Mouse (Mus musculus): ENCODE data around the gene Hoxd3. TPM values are rescaled to one million over a fixed set of nuclear protein-coding genes. Genes with fewer than 3 reads are reported as not detected.

The Hoxd3 gene
- polyA plus RNA-seq, 1 experiment, result 0.54 TPM

- no peak overlapping the region for H3K4me3 ChIP-seq (ENCODE audit: control insufficient read depth, insufficient read depth, low read length)
- peak; percentile 21 for DNase-seq
- WGBS, result 3% methylated on average over 47 of the region's 47 CpGs
- no peak for TF ChIP-seq CTCF (IDR thresholded peaks at IDR 0.05; ENCODE audit: borderline replicate concordance, control insufficient read depth, extremely low read depth, insufficient read depth, low read length, poor library complexity)
- H3K27me3 ChIP-seq (ENCODE audit: control insufficient read depth, insufficient read depth, low read length), result peaks cover 23% of the 10 kb centered on the region; the same call in 1 of the 2 replicates
- H3K36me3 ChIP-seq (ENCODE audit: control insufficient read depth, insufficient read depth, low read length), result no peaks in the 10 kb centered on the region
- H3K27ac ChIP-seq (ENCODE audit: control insufficient read depth, insufficient read depth, low read length), result no peak overlapping the region
- H3K4me1 ChIP-seq (replicated peaks; ENCODE audit: control insufficient read depth, insufficient read depth, low read length), result no peaks in the 10 kb centered on the region; the same call in 1 of the 2 replicates
Observed at GRCm38 (mm10) chr2:74749337-74750121, 37.8 kb downstream of the Hoxd3 start.

DNA sequence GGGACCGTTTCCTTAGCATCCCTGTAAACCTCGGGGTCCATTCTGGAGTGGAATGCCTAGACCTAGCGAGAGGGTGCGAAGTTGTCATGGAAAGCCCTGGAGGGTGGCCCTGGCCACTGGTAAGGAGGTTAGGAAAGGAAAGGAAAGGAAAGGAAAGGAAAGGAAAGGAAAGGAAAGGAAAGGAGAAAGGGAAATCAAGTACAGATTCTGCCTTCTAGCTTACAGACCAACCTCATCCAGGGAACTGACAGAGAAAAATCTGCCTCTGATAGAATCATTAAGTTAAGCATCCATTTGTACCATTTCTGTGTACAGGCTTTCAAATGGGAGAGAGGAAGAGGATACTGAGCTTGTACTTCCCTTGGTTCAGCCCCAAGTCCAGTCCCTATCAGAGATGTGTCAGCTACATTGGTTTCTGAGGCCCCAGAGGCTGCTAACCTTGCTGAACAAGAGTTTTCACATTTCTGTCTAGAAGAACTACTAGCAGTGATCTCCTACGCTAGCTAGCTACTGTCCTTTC lies 39.1 kb downstream of the Hoxd3 start:
- peaks cover 19% of the 10 kb centered on the region; the same call in 1 of the 2 replicates for H3K27me3 ChIP-seq (ENCODE audit: control insufficient read depth, insufficient read depth, low read length)
- H3K4me3 ChIP-seq (ENCODE audit: control insufficient read depth, insufficient read depth, low read length), result no peak overlapping the region
- no peaks in the 10 kb centered on the region; the same call in 1 of the 2 replicates for H3K4me1 ChIP-seq (replicated peaks; ENCODE audit: control insufficient read depth, insufficient read depth, low read length)
- no peaks in the 10 kb centered on the region for H3K36me3 ChIP-seq (ENCODE audit: control insufficient read depth, insufficient read depth, low read length)
- no peak overlapping the region for H3K27ac ChIP-seq (ENCODE audit: control insufficient read depth, insufficient read depth, low read length)
- TF ChIP-seq POLR2A (IDR thresholded peaks at IDR 0.05; ENCODE audit: control insufficient read depth, extremely low read depth, insufficient read depth, low read length, poor library complexity), result no peak
- no peak for TF ChIP-seq CTCF (IDR thresholded peaks at IDR 0.05; ENCODE audit: borderline replicate concordance, control insufficient read depth, extremely low read depth, insufficient read depth, low read length, poor library complexity)
- 64% methylated on average over 5 of the region's 5 CpGs for WGBS
- DNase-seq, result no peak

DNA sequence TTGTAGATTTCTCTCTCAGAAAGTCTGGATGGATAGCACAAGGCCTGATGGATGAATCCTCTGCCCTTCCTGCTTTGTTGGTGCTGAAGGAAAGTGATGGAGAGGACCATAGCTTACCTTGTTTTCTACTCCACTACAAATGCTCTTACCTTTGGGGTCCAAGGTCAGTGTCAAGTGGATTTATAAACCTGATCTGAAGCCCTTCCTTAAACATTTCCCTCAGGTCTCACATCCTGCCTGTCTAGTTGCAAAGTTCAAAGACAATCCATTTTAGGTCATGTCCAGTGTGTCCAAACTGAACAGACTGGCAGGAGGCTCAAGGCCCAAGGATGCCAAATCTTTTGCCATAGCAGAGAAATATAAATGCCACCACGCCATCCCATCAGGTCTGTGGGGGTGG lies 40.1 kb downstream of the Hoxd3 start:
- Histone ChIP-seq H3K27ac (ENCODE audit: control insufficient read depth, insufficient read depth, low read length) (no peak overlapping the region), H3K4me3 (ENCODE audit: control insufficient read depth, insufficient read depth, low read length) (no peak overlapping the region), H3K36me3 (ENCODE audit: control insufficient read depth, insufficient read depth, low read length) (no peaks in the 10 kb centered on the region), H3K4me1 (replicated peaks; ENCODE audit: control insufficient read depth, insufficient read depth, low read length) (no peaks in the 10 kb centered on the region; the same call in 1 of the 2 replicates), H3K27me3 (ENCODE audit: control insufficient read depth, insufficient read depth, low read length) (peaks cover 14% of the 10 kb centered on the region; the same call in 1 of the 2 replicates)
- DNase-seq, result no peak
- no peak for TF ChIP-seq CTCF (IDR thresholded peaks at IDR 0.05; ENCODE audit: borderline replicate concordance, control insufficient read depth, extremely low read depth, insufficient read depth, low read length, poor library complexity)
- no peak for TF ChIP-seq POLR2A (IDR thresholded peaks at IDR 0.05; ENCODE audit: control insufficient read depth, extremely low read depth, insufficient read depth, low read length, poor library complexity)
- 90% methylated on average over 1 of the region's 1 CpGs for WGBS

DNA sequence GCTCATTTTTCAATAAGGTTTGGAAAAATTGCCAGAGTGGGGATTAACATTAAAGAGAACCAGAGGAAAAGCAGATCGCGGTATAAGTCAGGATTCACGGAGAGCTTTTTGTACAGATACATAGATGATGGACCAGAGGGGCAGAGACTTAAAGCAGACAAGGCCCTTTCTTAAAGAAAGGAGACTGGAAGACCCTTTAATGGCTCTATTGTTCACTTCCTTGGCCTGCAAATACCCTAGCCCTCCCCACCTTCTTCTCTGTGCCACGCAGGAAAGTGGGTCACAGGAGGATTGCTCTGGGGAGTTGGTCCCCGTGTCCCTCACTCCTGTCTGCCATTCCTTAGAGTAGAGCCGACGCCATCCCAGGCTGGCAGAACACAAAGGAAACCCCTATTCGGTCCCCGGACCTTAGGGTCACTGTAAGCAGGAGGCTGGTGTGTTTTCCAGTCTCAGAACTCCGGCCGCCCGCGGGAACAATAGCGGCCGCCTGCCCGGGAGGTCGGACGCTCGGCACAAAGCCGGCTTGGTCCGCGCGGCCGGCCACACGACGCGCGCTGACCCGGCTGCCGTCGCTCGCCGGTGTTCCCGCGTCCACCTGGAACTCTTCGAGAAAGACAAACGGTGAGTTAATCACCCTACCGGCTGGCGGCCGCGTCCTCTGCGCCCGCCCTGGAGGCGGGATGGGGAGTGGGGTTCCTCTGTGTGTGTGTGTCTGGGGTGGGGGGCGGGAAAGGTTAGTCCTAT lies 40.9 kb downstream of the Hoxd3 start:
- peaks cover 12% of the 10 kb centered on the region; the same call in 1 of the 2 replicates for H3K27me3 ChIP-seq (ENCODE audit: control insufficient read depth, insufficient read depth, low read length)
- no peaks in the 10 kb centered on the region; the same call in 1 of the 2 replicates for H3K4me1 ChIP-seq (replicated peaks; ENCODE audit: control insufficient read depth, insufficient read depth, low read length)
- 7% methylated on average over 45 of the region's 45 CpGs for WGBS
- H3K27ac ChIP-seq (ENCODE audit: control insufficient read depth, insufficient read depth, low read length), result no peak overlapping the region
- no peaks in the 10 kb centered on the region for H3K36me3 ChIP-seq (ENCODE audit: control insufficient read depth, insufficient read depth, low read length)
- TF ChIP-seq POLR2A (IDR thresholded peaks at IDR 0.05; ENCODE audit: control insufficient read depth, extremely low read depth, insufficient read depth, low read length, poor library complexity) (no peak), CTCF (IDR thresholded peaks at IDR 0.05; ENCODE audit: borderline replicate concordance, control insufficient read depth, extremely low read depth, insufficient read depth, low read length, poor library complexity) (no peak)
- H3K4me3 ChIP-seq (ENCODE audit: control insufficient read depth, insufficient read depth, low read length), result no peak overlapping the region
- no peak for DNase-seq

- Histone ChIP-seq H3K27ac (ENCODE audit: control insufficient read depth, insufficient read depth, low read length) (no peak overlapping the region), H3K27me3 (ENCODE audit: control insufficient read depth, insufficient read depth, low read length) (peaks cover 11% of the 10 kb centered on the region; the same call in 1 of the 2 replicates), H3K36me3 (ENCODE audit: control insufficient read depth, insufficient read depth, low read length) (no peaks in the 10 kb centered on the region), H3K4me3 (ENCODE audit: control insufficient read depth, insufficient read depth, low read length) (no peak overlapping the region), H3K4me1 (replicated peaks; ENCODE audit: control insufficient read depth, insufficient read depth, low read length) (no peaks in the 10 kb centered on the region; the same call in 1 of the 2 replicates)
- 3% methylated on average over 25 of the region's 25 CpGs for WGBS
- TF ChIP-seq POLR2A (IDR thresholded peaks at IDR 0.05; ENCODE audit: control insufficient read depth, extremely low read depth, insufficient read depth, low read length, poor library complexity), result no peak
- no peak for TF ChIP-seq CTCF (IDR thresholded peaks at IDR 0.05; ENCODE audit: borderline replicate concordance, control insufficient read depth, extremely low read depth, insufficient read depth, low read length, poor library complexity)
- no peak for DNase-seq
Observed at GRCm38 (mm10) chr2:74753175-74753523, 41.4 kb downstream of the Hoxd3 start.

DNA sequence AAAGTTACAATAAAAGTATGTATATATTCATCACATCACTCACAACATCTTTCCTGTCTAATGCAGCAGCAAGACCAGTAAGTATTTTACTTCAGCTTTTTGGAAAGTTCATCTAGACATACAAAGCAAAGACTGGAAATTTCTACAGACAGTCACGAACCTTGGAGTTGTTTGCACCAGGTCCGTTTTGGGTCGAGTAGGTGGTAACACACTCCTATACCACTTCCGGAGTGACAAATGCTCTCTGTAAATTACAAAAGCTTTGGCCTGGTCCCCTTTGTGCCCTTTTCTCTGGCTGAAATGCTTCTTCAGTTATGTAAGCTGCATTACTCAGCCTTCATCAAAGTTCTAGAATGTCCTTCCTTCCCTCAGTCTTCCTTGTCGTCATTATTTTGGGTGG lies 42.0 kb downstream of the Hoxd3 start:
- TF ChIP-seq POLR2A (IDR thresholded peaks at IDR 0.05; ENCODE audit: control insufficient read depth, extremely low read depth, insufficient read depth, low read length, poor library complexity) (no peak), CTCF (IDR thresholded peaks at IDR 0.05; ENCODE audit: borderline replicate concordance, control insufficient read depth, extremely low read depth, insufficient read depth, low read length, poor library complexity) (no peak)
- no peak for DNase-seq
- no peaks in the 10 kb centered on the region; the same call in 1 of the 2 replicates for H3K4me1 ChIP-seq (replicated peaks; ENCODE audit: control insufficient read depth, insufficient read depth, low read length)
- no peaks in the 10 kb centered on the region for H3K36me3 ChIP-seq (ENCODE audit: control insufficient read depth, insufficient read depth, low read length)
- WGBS, result 12% methylated on average over 5 of the region's 5 CpGs
- H3K27me3 ChIP-seq (ENCODE audit: control insufficient read depth, insufficient read depth, low read length), result peaks cover 11% of the 10 kb centered on the region; the same call in 1 of the 2 replicates
- H3K4me3 ChIP-seq (ENCODE audit: control insufficient read depth, insufficient read depth, low read length), result no peak overlapping the region
- no peak overlapping the region for H3K27ac ChIP-seq (ENCODE audit: control insufficient read depth, insufficient read depth, low read length)
